Mouse (Mus musculus): ENCODE data around the gene F13b. TPM values are rescaled to one million over a fixed set of nuclear protein-coding genes. Genes with fewer than 3 reads are reported as not detected.

Gene F13b
- 0.26 TPM in 1 of 2 replicates, not detected in the other for total RNA-seq (2012; rRNA removed)

DNA sequence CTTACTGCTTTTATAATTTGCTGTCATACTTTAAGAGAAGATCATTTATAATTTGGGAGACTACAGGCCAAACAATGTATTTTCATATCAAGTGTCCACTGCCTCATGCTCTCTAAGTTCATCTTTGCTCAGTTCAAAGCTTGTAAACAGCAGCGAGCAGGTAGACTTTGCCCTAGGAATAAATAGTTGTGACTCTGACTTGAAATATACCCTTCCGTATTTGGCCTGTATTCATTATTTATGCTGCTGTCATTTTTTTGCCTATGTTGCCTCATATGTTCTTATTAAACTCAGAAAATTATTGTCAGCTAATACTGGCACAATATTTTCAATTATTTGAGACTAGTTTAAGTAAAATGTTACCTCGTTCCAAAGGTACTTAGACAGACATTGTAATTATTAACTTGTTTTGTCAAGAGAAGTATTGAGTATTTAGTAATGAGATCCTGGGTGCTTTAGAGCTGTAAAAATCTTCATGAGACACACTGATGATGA lies at the start of gene F13b:
Gene F13b, plus strand, starts transcription at position 445 of the 495 bp plus-strand sequence.
- Histone ChIP-seq H3K9me3 (ENCODE audit: control insufficient read depth, insufficient read depth, low read depth, low read length) (no peaks in the 10 kb centered on the region), H3K4me1 (ENCODE audit: control insufficient read depth in 2 of 2, insufficient read depth in 2 of 2, low read length in 2 of 2, poor library complexity in 1 of 2) (peaks cover 8 to 11% of the 10 kb centered on the region in 2 experiments), H3K4me3 (ENCODE audit: insufficient read depth in 1 of 2, low read depth in 1 of 2, low read length in 2 of 2, poor library complexity in 1 of 2, severe bottlenecking in 1 of 2) (no peak within 1 kb of the TSS), H3K9ac (ENCODE audit: insufficient read depth, low read depth, low read length, poor library complexity, severe bottlenecking) (no peak within 1 kb of the TSS), H3K36me3 (ENCODE audit: control insufficient read depth, insufficient read depth, low read length, poor library complexity, severe bottlenecking) (no peaks in the 10 kb centered on the region), H3K27ac (ENCODE audit: insufficient read depth, low read depth, low read length, poor library complexity, severe bottlenecking) (no peak within 1 kb of the TSS)
- no peak for DNase-seq (ENCODE audit: low read depth, low spot score)
- in situ Hi-C loops (cut with MboI; ENCODE audit: low sequenced_read_pairs in 2 of 2, unreplicated experiment in 2 of 2) = no loop called here
- TF ChIP-seq HCFC1 (IDR thresholded peaks at IDR 0.05; ENCODE audit: borderline replicate concordance, insufficient read depth, low read length) (no peak), ZNF384 (IDR thresholded peaks at IDR 0.05; ENCODE audit: low read depth, low read length) (no peak), MAFK (IDR thresholded peaks at IDR 0.05; ENCODE audit: insufficient read depth, low read depth, low read length) (no peak), CHD2 (IDR thresholded peaks at IDR 0.05; ENCODE audit: low read depth, low read length) (no peak), ZC3H11A (IDR thresholded peaks at IDR 0.05; ENCODE audit: borderline replicate concordance, low read depth, low read length) (no peak)

DNA sequence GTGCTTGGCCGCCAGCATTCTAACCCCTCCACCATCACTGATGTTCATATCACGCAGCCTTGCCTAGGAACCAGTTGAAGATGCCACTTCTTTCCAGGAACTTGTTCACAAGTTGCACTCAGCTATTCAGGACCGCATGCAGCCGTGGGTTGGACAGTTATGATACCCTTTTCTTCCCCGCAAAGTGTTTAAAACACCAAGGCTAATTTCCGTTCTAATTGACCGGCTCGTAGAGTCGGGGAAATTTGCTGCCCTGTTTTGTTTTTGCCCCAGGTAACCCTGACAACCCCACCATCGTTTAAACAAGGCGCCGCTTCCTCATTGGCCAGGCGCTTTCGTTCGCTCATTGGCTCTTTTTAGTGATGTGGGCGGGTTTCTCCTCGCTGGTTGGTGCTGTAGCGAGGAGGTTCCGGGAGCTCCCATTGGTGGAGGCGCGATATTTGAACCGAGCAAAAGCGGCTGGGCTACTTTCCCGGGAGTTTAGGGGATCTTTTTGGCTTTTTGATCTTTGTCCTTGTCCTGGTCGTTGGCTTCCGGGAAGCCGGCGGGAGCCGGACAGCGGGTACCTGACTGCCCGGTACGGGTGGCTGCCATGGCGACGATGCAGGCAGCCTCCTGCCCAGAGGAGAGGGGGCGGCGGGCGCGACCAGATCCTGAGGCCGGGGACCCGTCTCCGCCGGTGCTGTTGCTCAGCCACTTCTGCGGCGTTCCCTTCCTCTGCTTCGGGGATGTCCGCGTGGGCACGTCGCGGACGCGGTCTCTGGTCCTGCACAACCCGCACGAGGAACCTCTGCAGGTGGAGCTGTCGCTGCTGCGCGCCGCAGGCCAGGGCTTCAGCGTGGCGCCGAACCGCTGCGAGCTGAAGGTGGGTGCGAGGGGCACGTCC lies 46.9 kb upstream of the F13b start, which contains the start of gene Aspm:
Gene Aspm, plus strand, starts transcription at position 433 of the 886 bp plus-strand sequence.
- peak; percentile 54; the same call in 1 of the 2 replicates for TF ChIP-seq HCFC1 (IDR thresholded peaks at IDR 0.05; ENCODE audit: borderline replicate concordance, insufficient read depth, low read length)
- TF ChIP-seq ZNF384 (IDR thresholded peaks at IDR 0.05; ENCODE audit: low read depth, low read length) = no peak
- peak; percentile 44; the same call in 1 of the 2 replicates for TF ChIP-seq MAFK (IDR thresholded peaks at IDR 0.05; ENCODE audit: insufficient read depth, low read depth, low read length)
- peak; percentile 64; the same call in 1 of the 2 replicates for TF ChIP-seq CHD2 (IDR thresholded peaks at IDR 0.05; ENCODE audit: low read depth, low read length)
- peak within 1 kb of the TSS; percentile 44 for H3K27ac ChIP-seq (ENCODE audit: insufficient read depth, low read depth, low read length, poor library complexity, severe bottlenecking)
- in situ Hi-C loops (cut with MboI; ENCODE audit: low sequenced_read_pairs in 2 of 2, unreplicated experiment in 2 of 2) = no loop called here

DNA sequence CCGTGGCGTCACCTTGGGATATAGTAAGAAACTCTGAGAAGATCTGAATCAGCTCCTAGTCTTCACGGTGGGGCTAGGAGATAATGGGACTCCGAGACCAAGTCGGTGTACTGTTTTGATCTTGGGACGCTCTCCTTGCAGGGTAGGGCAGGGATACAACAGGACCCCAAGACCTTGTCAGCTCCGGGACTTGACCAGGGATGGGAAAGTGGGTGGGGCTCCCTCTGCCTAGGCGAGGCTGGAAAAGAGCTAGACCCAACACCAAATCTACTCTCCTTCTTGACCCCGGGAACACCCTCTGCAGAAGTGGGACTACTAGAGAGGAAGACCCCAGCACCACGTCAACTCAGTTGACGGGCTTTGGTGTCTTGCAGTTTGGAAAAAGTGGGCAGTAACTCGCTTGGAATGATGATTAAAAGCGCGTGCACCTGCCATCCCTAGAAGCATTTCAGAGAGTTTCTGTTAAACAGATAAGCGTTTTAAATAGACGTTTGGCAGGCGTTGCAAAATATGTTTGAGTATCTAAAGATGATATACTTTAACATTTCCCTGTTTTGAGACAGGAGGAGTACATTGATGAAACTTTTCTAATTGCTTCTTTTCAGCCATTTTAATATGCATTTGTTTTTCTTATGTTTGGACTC lies 46.2 kb upstream of the F13b start:
- DNase-seq (ENCODE audit: low read depth, low spot score) = peak; percentile 52
- in situ Hi-C loops (cut with MboI; ENCODE audit: low sequenced_read_pairs in 2 of 2, unreplicated experiment in 2 of 2) = no loop called here

More for the DNA sequence above, 46.9 kb upstream of the F13b start, which contains the start of gene Aspm:
- H3K4me1 ChIP-seq (ENCODE audit: control insufficient read depth in 2 of 2, insufficient read depth in 2 of 2, low read length in 2 of 2, poor library complexity in 1 of 2) = no peaks in the 10 kb centered on the region
- peak within 1 kb of the TSS; percentile 85 to 89 for H3K4me3 ChIP-seq (ENCODE audit: insufficient read depth in 1 of 2, low read depth in 1 of 2, low read length in 2 of 2, poor library complexity in 1 of 2, severe bottlenecking in 1 of 2)
- H3K9ac ChIP-seq (ENCODE audit: insufficient read depth, low read depth, low read length, poor library complexity, severe bottlenecking) = peak within 1 kb of the TSS; percentile 93
- H3K36me3 ChIP-seq (ENCODE audit: control insufficient read depth, insufficient read depth, low read length, poor library complexity, severe bottlenecking) = peaks cover 12% of the 10 kb centered on the region
- DNase-seq (ENCODE audit: low read depth, low spot score) = peak; percentile 91
- no peaks in the 10 kb centered on the region for H3K9me3 ChIP-seq (ENCODE audit: control insufficient read depth, insufficient read depth, low read depth, low read length)

DNA sequence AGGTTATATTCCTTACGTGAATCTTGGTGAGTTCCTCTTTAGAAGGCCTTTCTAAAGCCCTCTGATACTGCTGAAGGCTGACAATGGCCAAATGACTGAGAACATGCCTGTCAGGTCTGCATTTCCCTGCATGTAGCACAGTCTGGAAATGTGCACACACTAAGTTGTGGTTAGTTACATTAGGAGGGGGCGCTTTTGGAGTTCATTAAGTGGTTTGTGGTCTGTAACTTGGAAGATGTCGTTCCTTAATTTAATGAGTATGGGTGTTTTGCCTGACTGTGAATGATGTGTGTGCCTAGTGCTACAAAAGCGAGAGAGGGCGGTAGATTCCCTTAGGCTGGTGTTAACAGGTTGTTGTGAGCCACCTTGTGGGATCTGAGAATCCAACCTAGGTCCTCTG lies 40.7 kb upstream of the F13b start:
- in situ Hi-C loops (cut with MboI; ENCODE audit: low sequenced_read_pairs in 2 of 2, unreplicated experiment in 2 of 2) = no loop called here
- Histone ChIP-seq H3K36me3 (ENCODE audit: control insufficient read depth, insufficient read depth, low read length, poor library complexity, severe bottlenecking) (peaks cover 28% of the 10 kb centered on the region), H3K9me3 (ENCODE audit: control insufficient read depth, insufficient read depth, low read depth, low read length) (no peaks in the 10 kb centered on the region), H3K27ac (ENCODE audit: insufficient read depth, low read depth, low read length, poor library complexity, severe bottlenecking) (no peak overlapping the region), H3K9ac (ENCODE audit: insufficient read depth, low read depth, low read length, poor library complexity, severe bottlenecking) (no peak overlapping the region), H3K4me3 (ENCODE audit: insufficient read depth in 1 of 2, low read depth in 1 of 2, low read length in 2 of 2, poor library complexity in 1 of 2, severe bottlenecking in 1 of 2) (no peak overlapping the region), H3K4me1 (ENCODE audit: control insufficient read depth in 2 of 2, insufficient read depth in 2 of 2, low read length in 2 of 2, poor library complexity in 1 of 2) (peaks cover 0 to 2% of the 10 kb centered on the region in 2 experiments; a peak in 1 of 4 replicates)
- no peak for DNase-seq (ENCODE audit: low read depth, low spot score)
- TF ChIP-seq ZNF384 (IDR thresholded peaks at IDR 0.05; ENCODE audit: low read depth, low read length) = no peak
- no peak for TF ChIP-seq ZC3H11A (IDR thresholded peaks at IDR 0.05; ENCODE audit: borderline replicate concordance, low read depth, low read length)

More for the DNA sequence above, 46.2 kb upstream of the F13b start:
- no peak overlapping the region for H3K27ac ChIP-seq (ENCODE audit: insufficient read depth, low read depth, low read length, poor library complexity, severe bottlenecking)
- peaks cover 12% of the 10 kb centered on the region for H3K36me3 ChIP-seq (ENCODE audit: control insufficient read depth, insufficient read depth, low read length, poor library complexity, severe bottlenecking)
- TF ChIP-seq CHD2 (IDR thresholded peaks at IDR 0.05; ENCODE audit: low read depth, low read length) = no peak
- no peak for TF ChIP-seq HCFC1 (IDR thresholded peaks at IDR 0.05; ENCODE audit: borderline replicate concordance, insufficient read depth, low read length)
- TF ChIP-seq ZC3H11A (IDR thresholded peaks at IDR 0.05; ENCODE audit: borderline replicate concordance, low read depth, low read length) = no peak
- no peak for TF ChIP-seq MAFK (IDR thresholded peaks at IDR 0.05; ENCODE audit: insufficient read depth, low read depth, low read length)
- no peak for TF ChIP-seq ZNF384 (IDR thresholded peaks at IDR 0.05; ENCODE audit: low read depth, low read length)
- no peaks in the 10 kb centered on the region for H3K9me3 ChIP-seq (ENCODE audit: control insufficient read depth, insufficient read depth, low read depth, low read length)
- H3K9ac ChIP-seq (ENCODE audit: insufficient read depth, low read depth, low read length, poor library complexity, severe bottlenecking) = peak overlapping the region; percentile 93
- no peaks in the 10 kb centered on the region for H3K4me1 ChIP-seq (ENCODE audit: control insufficient read depth in 2 of 2, insufficient read depth in 2 of 2, low read length in 2 of 2, poor library complexity in 1 of 2)
- peak overlapping the region; percentile 85 to 89 for H3K4me3 ChIP-seq (ENCODE audit: insufficient read depth in 1 of 2, low read depth in 1 of 2, low read length in 2 of 2, poor library complexity in 1 of 2, severe bottlenecking in 1 of 2)
